Mouse (Mus musculus): ENCODE results near the gene Tom1l1.

The Tom1l1 gene

GRCm38 (mm10) chr11:90667325-90667724, 20.8 kb downstream of the Tom1l1 start:
- DNase-seq (ENCODE audit: low spot score): no peak

GRCm38 (mm10) chr11:90666916-90667315, 21.2 kb downstream of the Tom1l1 start:
- DNase-seq (ENCODE audit: low spot score): no peak

GRCm38 (mm10) chr11:90666144-90666757, 21.9 kb downstream of the Tom1l1 start:
- DNase-seq (ENCODE audit: low spot score): no peak

GRCm38 (mm10) chr11:90665161-90665560, 23.0 kb downstream of the Tom1l1 start:
- DNase-seq (ENCODE audit: low spot score): peak; percentile 50

GRCm38 (mm10) chr11:90664345-90664986, 23.7 kb downstream of the Tom1l1 start:
- DNase-seq (ENCODE audit: low spot score): peak; percentile 52

- peak; percentile 51 for DNase-seq (ENCODE audit: low spot score)
These were observed 24.4 kb downstream of the Tom1l1 start for GRCm38 (mm10) chr11:90663618-90664297.

GRCm38 (mm10) chr11:90663052-90663451, 25.1 kb downstream of the Tom1l1 start:
- no peak for DNase-seq (ENCODE audit: low spot score)

GRCm38 (mm10) chr11:90660662-90661061, 27.5 kb downstream of the Tom1l1 start:
- no peak for DNase-seq (ENCODE audit: low spot score)

GRCm38 (mm10) chr11:90657527-90657926, 30.6 kb downstream of the Tom1l1 start:
- DNase-seq (ENCODE audit: low spot score): no peak

- no peak for DNase-seq (ENCODE audit: low spot score)
These were observed 35.6 kb downstream of the Tom1l1 start for GRCm38 (mm10) chr11:90652603-90653002.

GRCm38 (mm10) chr11:90650231-90650885, 37.8 kb downstream of the Tom1l1 start:
- no peak for DNase-seq (ENCODE audit: low spot score)

GRCm38 (mm10) chr11:90649777-90650176, 38.4 kb downstream of the Tom1l1 start:
- DNase-seq (ENCODE audit: low spot score): no peak

- peak; percentile 52 for DNase-seq (ENCODE audit: low spot score)
These were observed 49.8 kb downstream of the Tom1l1 start for GRCm38 (mm10) chr11:90638312-90638830.

- DNase-seq (ENCODE audit: low spot score): peak; percentile 97
These were observed 50.5 kb downstream of the Tom1l1 start, which contains the start of the genes Stxbp4 and Cox11 for GRCm38 (mm10) chr11:90637440-90638311. TSS of gene Stxbp4 (minus strand) at chr11:90638084. TSS of gene Cox11 (plus strand) at chr11:90638173.

GRCm38 (mm10) chr11:90634661-90635060, 53.5 kb downstream of the Tom1l1 start:
- no peak for DNase-seq (ENCODE audit: low spot score)

- DNase-seq (ENCODE audit: low spot score): no peak
These were observed 55.7 kb downstream of the Tom1l1 start for GRCm38 (mm10) chr11:90632480-90632879.

GRCm38 (mm10) chr11:90627751-90628150, 60.4 kb downstream of the Tom1l1 start:
- no peak for DNase-seq (ENCODE audit: low spot score)

- DNase-seq (ENCODE audit: low spot score): no peak
These were observed 63.0 kb downstream of the Tom1l1 start for GRCm38 (mm10) chr11:90625174-90625573.

- peak; percentile 78 for DNase-seq (ENCODE audit: low spot score)
These were observed 64.7 kb downstream of the Tom1l1 start for GRCm38 (mm10) chr11:90623477-90623876.

GRCm38 (mm10) chr11:90622500-90622899, 65.7 kb downstream of the Tom1l1 start:
- DNase-seq (ENCODE audit: low spot score): no peak

GRCm38 (mm10) chr11:90622044-90622443, 66.1 kb downstream of the Tom1l1 start:
- DNase-seq (ENCODE audit: low spot score): no peak
